Comparison of ENCODE assay signal across 10 mouse cellular contexts in genomic region chr7:101323141-101323594, GRCm38 (mm10). TPM values are rescaled to one million over a fixed set of nuclear protein-coding genes. Genes with fewer than 3 reads are reported as not detected.
DNase-seq lines count a peak whose midpoint lies in the region.
"Had no signal": no experiment of that assay in that cellular context is flagged by ENCODE, and none has a peak within 500 bp of the region (broad histone marks: within the 10 kb centered on the region; RNA-seq: fewer than 3 reads in every experiment).

No protein-coding gene starts in this region.

- peaks cover 3% of the 10 kb centered on the region; the same call in 1 of the 2 replicates for H3K36me3 ChIP-seq in heart, embryonic 10.5 days

- peaks cover 56% of the 10 kb centered on the region for H3K4me1 ChIP-seq in heart, embryonic 10.5 days

- H3K27ac ChIP-seq in heart, embryonic 10.5 days, result 0 out of 2 replicates have a peak overlapping the region, but pooled peaks have one; percentile 87
- H3K27ac ChIP-seq: gastrocnemius, adult 2 months had no signal

- no peaks in the 10 kb centered on the region for H3K9me3 ChIP-seq in heart, embryonic 10.5 days

- peaks cover 81% of the 10 kb centered on the region for H3K27me3 ChIP-seq in heart, embryonic 10.5 days (ENCODE audit: insufficient read depth, poor library complexity, severe bottlenecking)

- 65% methylated on average over 4 of the region's 4 CpGs for WGBS in heart, embryonic 10.5 days
- WGBS in large intestine, adult 2 months, result 35% methylated on average over 4 of the region's 4 CpGs

- peak; percentile 72 for DNase-seq in heart, embryonic 10.5 days (ENCODE audit: low spot score)
- no peak for DNase-seq in heart, adult 9 months (ENCODE audit: low spot score in 2 of 2)
- DNase-seq in spleen, adult 12 weeks (ENCODE audit: low spot score), result peak; percentile 34
- no peak for DNase-seq in spleen, postnatal 36 days (ENCODE audit: low spot score in 2 of 2)
- DNase-seq in large intestine, adult 2 months (ENCODE audit: low read depth, low spot score), result peak; percentile 65
- DNase-seq in yolk sac, embryonic 10.5 days (ENCODE audit: low spot score), result peak; percentile 74
- DNase-seq in embryo, embryonic 10 days (ENCODE audit: low spot score), result no peak
- DNase-seq in right cerebral cortex, postnatal 25 days, result no peak
- DNase-seq: B cell, adult 2 months; gastrocnemius, adult 2 months had no signal

- H3K4me3 ChIP-seq in heart, embryonic 10.5 days, result peak overlapping the region; percentile 84; the same call in 1 of the 2 replicates
- H3K4me3 ChIP-seq: gastrocnemius, adult 2 months had no signal

RNA-seq across cellular contexts. Expression of gene Stard10, which starts 6.3 kb away (rescaled TPM):
- 24.7 and 62.7 TPM in 2 replicates for polyA plus RNA-seq in heart, embryonic 10.5 days (2016; fragmentation: Nextera tagmentation; extraction: Ambion mirVana)
- 246 and 277 TPM in 2 replicates for polyA plus RNA-seq in large intestine, adult 2 months (2012; rRNA removed)

RNA-seq across cellular contexts. Expression of gene Atg16l2, which starts 21.1 kb away (rescaled TPM):
- 19.2 and 22.1 TPM in 2 replicates for polyA plus RNA-seq in heart, embryonic 10.5 days (2016; fragmentation: Nextera tagmentation; extraction: Ambion mirVana)
- polyA plus RNA-seq in large intestine, adult 2 months (2012; rRNA removed), result 10.4 and 15.0 TPM in 2 replicates

RNA-seq across cellular contexts. Expression of gene Arap1, which starts 24.7 kb away (rescaled TPM):
- 15.9 and 24.6 TPM in 2 replicates for polyA plus RNA-seq in heart, embryonic 10.5 days (2016; fragmentation: Nextera tagmentation; extraction: Ambion mirVana)
- polyA plus RNA-seq in large intestine, adult 2 months (2012; rRNA removed), result 52.4 and 63.6 TPM in 2 replicates

Comparison
In these comparisons a context has a peak if more than half of its experiments do, and no peak if none do; other contexts are left out.
1. DNase-seq: peak in heart, embryonic 10.5 days (single experiment), spleen, adult 12 weeks (single experiment), large intestine, adult 2 months (single experiment) and yolk sac, embryonic 10.5 days (single experiment); none in heart, adult 9 months (0 of 2), spleen, postnatal 36 days (0 of 2), embryo, embryonic 10 days (single experiment) and right cerebral cortex, postnatal 25 days (single experiment).